Mouse (Mus musculus) heart, adult 10 weeks (tissue): ENCODE data around the gene Icos. TPM values are rescaled to one million over a fixed set of nuclear protein-coding genes. Genes with fewer than 3 reads are reported as not detected.

ENCODE experiments used
- polyA plus RNA-seq: library from polyadenylated mRNA; stranded (reverse); fragments of 350-450 nt; fragmentation: Illumina TruSeq; extraction: RNeasy Lipid Tissue Mini Kit (QIAGEN cat#74804); gene quantifications from one replicate; pipeline ENCODE4 v1.2.3, GENCODE M21; 2014; ENCODE audit warnings: low read depth, low replicate concordance

The Icos gene
- 0.21 TPM for polyA plus RNA-seq

DNA sequence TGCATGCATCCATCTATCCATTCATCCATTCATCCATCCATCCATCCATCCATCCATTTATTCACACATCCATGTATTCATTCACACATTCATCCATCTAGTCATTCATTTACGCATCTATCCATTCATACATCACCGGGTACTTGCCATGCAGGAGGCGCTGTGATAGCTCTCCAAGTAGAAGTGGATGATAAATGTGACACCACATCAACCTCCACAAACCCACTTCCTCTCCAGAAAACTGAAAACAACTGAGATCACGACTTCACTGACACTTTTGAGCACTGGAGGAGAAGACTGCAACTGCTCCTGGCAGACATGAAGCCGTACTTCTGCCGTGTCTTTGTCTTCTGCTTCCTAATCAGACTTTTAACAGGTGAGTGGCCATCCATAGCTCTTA lies at the start of gene Icos:
Gene Icos, plus strand, starts transcription at position 287 of the 400 bp plus-strand sequence.

Other genes with a start within 250 kb of the Icos start
- 5.1 TPM for gene Ctla4, start 90.9 kb upstream of the Icos start, polyA plus RNA-seq